Mouse (Mus musculus): ENCODE measurements around the gene Cxcl3. TPM values are rescaled to one million over a fixed set of nuclear protein-coding genes. Genes with fewer than 3 reads are reported as not detected.

Gene Cxcl3
- polyA plus RNA-seq (2015; fragmentation: Nextera tagmentation; extraction: Ambion mirVana): 0.05 and 0.10 TPM in 2 replicates

DNA sequence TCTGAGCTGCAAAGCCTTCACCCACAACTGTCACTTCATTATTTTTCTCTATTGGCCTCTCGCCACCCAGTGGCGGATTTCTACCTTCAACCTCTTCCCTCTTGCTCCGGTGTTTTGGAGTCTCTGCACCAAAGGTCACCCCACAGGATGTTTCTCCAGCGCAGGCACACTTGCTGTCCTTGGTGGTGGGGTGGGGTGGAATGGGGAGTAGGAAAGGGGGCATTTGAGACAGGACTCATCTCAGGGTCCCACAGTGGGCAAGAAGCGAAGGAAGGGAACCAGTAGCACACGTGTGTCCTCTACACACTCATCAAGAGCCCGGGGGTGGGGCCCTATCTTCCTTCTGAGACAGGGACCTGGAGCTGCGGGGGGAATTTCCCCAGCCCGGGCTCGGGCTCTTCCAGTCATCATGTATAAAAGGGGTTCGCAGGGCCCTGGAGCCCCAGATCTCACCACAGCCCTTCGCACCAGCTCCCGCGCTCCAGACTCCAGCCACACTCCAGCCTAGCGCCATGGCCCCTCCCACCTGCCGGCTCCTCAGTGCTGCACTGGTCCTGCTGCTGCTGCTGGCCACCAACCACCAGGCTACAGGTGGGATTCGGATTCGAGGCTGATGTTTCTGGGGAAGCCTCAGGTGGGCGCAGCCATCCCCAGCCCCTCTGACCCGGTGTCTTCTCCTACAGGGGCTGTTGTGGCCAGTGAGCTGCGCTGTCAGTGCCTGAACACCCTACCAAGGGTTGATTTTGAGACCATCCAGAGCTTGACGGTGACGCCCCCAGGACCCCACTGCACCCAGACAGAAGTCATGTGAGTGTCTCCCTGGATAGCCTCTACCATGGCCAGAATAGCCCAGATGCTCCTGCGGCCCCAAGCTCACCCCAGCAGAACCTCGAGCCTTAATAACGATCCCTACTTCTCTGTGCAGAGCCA is at the start of gene Cxcl3:
Gene Cxcl3, plus strand, starts transcription at position 445 of the 930 bp plus-strand sequence.
- Histone ChIP-seq H3K9me3 (ENCODE audit: control insufficient read depth, low read length) (no peaks in the 10 kb centered on the region), H3K36me3 (ENCODE audit: control insufficient read depth, insufficient read depth, low read length) (no peaks in the 10 kb centered on the region), H3K27me3 (ENCODE audit: control insufficient read depth, insufficient read depth, low read length) (no peaks in the 10 kb centered on the region), H3K27ac (replicated peaks) (no peak within 1 kb of the TSS), H3K9ac (ENCODE audit: low read length) (no peak within 1 kb of the TSS; the same call in 1 of the 2 replicates), H3K4me1 (replicated peaks; ENCODE audit: control insufficient read depth, insufficient read depth) (no peaks in the 10 kb centered on the region), H3K4me2 (replicated peaks; ENCODE audit: low read depth) (peak within 1 kb of the TSS; percentile 54), H3K4me3 (ENCODE audit: low read depth, low read length) (0 out of 2 replicates have a peak within 1 kb of the TSS, but pooled peaks have one; percentile 13)
- DNase-seq (ENCODE audit: low spot score) (peak; percentile 57), ATAC-seq (ENCODE audit: low FRiP score, low TSS enrichment) (peak; percentile 59; the same call in 1 of the 2 replicates)
- TF ChIP-seq EP300 (optimal IDR thresholded peaks at IDR 0.05) (no peak), CTCF (IDR thresholded peaks at IDR 0.05; ENCODE audit: low read depth) (peak; percentile 61)
- WGBS: 21% methylated on average over 22 of the region's 26 CpGs

DNA sequence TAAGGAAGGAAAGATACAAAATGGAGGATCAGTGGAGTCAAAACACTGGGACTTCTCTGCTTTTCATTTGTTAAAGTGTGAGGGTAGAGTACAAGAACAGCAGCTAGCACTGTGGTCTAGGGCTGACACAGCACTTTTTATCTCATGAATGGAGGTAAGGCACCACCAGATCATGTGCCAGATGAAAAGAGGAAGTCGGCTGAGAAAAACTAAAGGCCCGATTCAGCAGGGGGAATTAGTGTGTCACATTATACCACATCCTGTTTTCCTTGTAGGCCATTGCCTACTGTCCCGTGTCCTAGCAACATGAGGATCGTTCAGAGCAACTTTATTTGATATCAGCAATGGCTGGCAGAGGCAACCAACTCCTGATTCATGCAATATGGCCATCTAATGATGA is 43.9 kb upstream of the Cxcl3 start:
- H3K36me3 ChIP-seq (ENCODE audit: control insufficient read depth, insufficient read depth, low read length): no peaks in the 10 kb centered on the region
- no peak for ATAC-seq (ENCODE audit: low FRiP score, low TSS enrichment)
- 60% methylated on average over 4 of the region's 4 CpGs for WGBS
- no peaks in the 10 kb centered on the region for H3K9me3 ChIP-seq (ENCODE audit: control insufficient read depth, low read length)
- no peak overlapping the region for H3K27ac ChIP-seq (replicated peaks)
- no peaks in the 10 kb centered on the region for H3K4me1 ChIP-seq (replicated peaks; ENCODE audit: control insufficient read depth, insufficient read depth)
- H3K4me2 ChIP-seq (replicated peaks; ENCODE audit: low read depth): no peak overlapping the region
- DNase-seq (ENCODE audit: low spot score): no peak
- no peak overlapping the region for H3K9ac ChIP-seq (ENCODE audit: low read length)
- TF ChIP-seq CTCF (IDR thresholded peaks at IDR 0.05; ENCODE audit: low read depth) (no peak), EP300 (optimal IDR thresholded peaks at IDR 0.05) (no peak)
- H3K4me3 ChIP-seq (ENCODE audit: low read depth, low read length): no peak overlapping the region
- H3K27me3 ChIP-seq (ENCODE audit: control insufficient read depth, insufficient read depth, low read length): no peaks in the 10 kb centered on the region

DNA sequence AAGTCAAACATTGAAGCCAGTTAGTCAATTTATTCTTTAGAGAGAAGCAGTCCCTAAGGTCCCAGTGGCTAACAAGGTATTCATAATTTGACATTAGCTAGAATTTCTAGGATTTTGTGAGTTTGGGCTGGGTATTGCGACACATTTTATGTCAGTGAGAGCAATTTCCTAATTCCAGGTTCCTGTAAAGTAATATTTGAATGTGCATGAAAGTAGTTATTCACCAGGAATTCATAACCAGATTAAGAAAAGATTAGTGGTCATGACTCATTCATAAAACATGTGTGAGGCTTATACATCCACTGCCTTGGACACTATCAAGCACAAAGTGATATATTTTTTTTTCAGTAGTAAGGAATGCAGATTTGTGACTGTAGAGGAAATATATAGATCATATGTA is 32.0 kb upstream of the Cxcl3 start:
- TF ChIP-seq CTCF (IDR thresholded peaks at IDR 0.05; ENCODE audit: low read depth): no peak
- TF ChIP-seq EP300 (optimal IDR thresholded peaks at IDR 0.05): no peak
- DNase-seq (ENCODE audit: low spot score): no peak
- no peak for ATAC-seq (ENCODE audit: low FRiP score, low TSS enrichment)
- H3K27ac ChIP-seq (replicated peaks): no peak overlapping the region
- H3K9ac ChIP-seq (ENCODE audit: low read length): no peak overlapping the region
- H3K36me3 ChIP-seq (ENCODE audit: control insufficient read depth, insufficient read depth, low read length): no peaks in the 10 kb centered on the region
- H3K4me2 ChIP-seq (replicated peaks; ENCODE audit: low read depth): no peak overlapping the region
- H3K9me3 ChIP-seq (ENCODE audit: control insufficient read depth, low read length): no peaks in the 10 kb centered on the region
- no peak overlapping the region for H3K4me3 ChIP-seq (ENCODE audit: low read depth, low read length)
- 74% methylated on average over 1 of the region's 1 CpGs for WGBS
- no peaks in the 10 kb centered on the region; the same call in 1 of the 2 replicates for H3K27me3 ChIP-seq (ENCODE audit: control insufficient read depth, insufficient read depth, low read length)
- H3K4me1 ChIP-seq (replicated peaks; ENCODE audit: control insufficient read depth, insufficient read depth): no peaks in the 10 kb centered on the region; the same call in 1 of the 2 replicates

DNA sequence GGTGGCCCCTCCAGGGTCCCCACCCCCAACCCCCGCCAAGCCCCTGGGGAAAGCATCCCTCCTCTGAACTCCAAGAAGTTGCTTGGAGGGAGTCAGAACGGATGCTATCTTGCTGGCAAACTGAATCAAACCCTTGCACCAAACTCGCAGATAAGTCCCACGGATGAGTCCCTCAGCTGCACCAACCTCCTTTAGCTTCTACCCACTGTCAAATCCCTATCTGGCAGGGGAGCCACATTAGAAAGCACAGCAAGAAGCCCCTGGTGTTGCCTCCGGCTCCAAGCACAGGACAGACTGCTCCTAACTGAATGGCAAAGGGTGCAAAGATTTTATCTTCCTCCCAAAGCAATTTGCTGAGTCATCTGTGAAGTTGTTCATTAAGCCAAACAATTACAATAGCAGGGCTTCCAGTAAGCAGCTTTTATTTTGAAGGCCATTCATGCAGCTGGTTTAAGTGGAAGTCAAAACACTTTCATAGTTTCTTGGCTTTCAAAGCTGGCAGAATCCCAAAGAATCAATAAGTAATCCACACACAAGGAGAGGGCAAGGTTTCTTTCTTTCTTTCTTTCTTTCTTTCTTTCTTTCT is 27.8 kb upstream of the Cxcl3 start:
- H3K9ac ChIP-seq (ENCODE audit: low read length): no peak overlapping the region
- H3K27me3 ChIP-seq (ENCODE audit: control insufficient read depth, insufficient read depth, low read length): peaks cover 6% of the 10 kb centered on the region; the same call in 1 of the 2 replicates
- H3K9me3 ChIP-seq (ENCODE audit: control insufficient read depth, low read length): no peaks in the 10 kb centered on the region
- no peak overlapping the region for H3K4me3 ChIP-seq (ENCODE audit: low read depth, low read length)
- no peak overlapping the region for H3K4me2 ChIP-seq (replicated peaks; ENCODE audit: low read depth)
- 37% methylated on average over 5 of the region's 5 CpGs for WGBS
- ATAC-seq (ENCODE audit: low FRiP score, low TSS enrichment) (no peak; the same call in 1 of the 2 replicates), DNase-seq (ENCODE audit: low spot score) (no peak)
- H3K4me1 ChIP-seq (replicated peaks; ENCODE audit: control insufficient read depth, insufficient read depth): peaks cover 2% of the 10 kb centered on the region; the same call in 1 of the 2 replicates
- no peaks in the 10 kb centered on the region for H3K36me3 ChIP-seq (ENCODE audit: control insufficient read depth, insufficient read depth, low read length)
- no peak overlapping the region for H3K27ac ChIP-seq (replicated peaks)
- no peak for TF ChIP-seq EP300 (optimal IDR thresholded peaks at IDR 0.05)
- no peak for TF ChIP-seq CTCF (IDR thresholded peaks at IDR 0.05; ENCODE audit: low read depth)

DNA sequence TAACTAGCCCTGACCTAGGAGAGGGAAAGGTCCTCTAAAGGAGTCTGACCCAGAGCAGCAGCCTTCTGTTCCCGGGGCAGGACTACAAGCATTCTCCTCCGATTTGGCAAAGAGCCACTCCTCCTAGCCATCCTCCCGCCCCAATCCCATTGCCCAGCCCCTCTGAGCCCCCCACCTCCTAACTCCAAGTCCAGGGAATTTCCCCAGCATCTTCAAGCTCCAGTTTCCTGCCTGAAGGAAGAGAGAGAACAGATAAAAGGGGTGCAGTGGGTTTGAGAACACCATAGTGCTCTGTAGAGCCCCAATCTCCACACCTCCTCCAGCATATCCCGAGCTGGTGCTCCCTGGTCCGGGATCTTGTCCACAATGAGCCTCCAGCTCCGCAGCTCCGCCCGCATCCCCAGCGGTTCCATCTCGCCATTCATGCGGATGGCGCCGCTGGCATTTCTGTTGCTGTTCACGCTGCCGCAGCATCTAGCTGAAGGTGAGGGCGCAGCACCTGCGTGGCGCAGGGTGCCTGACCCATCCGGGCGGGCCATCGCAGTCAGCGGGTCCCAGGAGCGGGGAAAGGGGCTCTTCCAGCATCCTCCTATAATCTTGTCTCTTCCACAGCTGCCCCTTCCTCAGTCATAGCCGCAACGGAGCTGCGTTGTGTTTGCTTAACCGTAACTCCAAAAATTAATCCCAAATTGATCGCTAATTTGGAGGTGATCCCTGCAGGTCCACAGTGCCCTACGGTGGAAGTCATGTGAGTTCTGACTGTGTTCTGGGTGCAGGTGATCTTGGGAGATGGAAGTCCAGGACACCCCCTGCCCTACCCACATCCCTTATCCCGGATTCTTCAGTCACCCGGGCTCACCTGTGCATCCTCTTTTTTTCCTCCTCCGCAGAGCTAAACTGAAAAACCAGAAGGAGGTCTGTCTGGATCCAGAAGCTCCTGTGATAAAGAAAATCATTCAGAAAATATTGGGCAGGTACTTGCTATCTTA is 26.5 kb upstream of the Cxcl3 start, which contains the start of gene Cxcl5:
Gene Cxcl5, plus strand, starts transcription at position 284 of the 989 bp plus-strand sequence.
- Histone ChIP-seq H3K27me3 (ENCODE audit: control insufficient read depth, insufficient read depth, low read length) (peaks cover 6% of the 10 kb centered on the region; the same call in 1 of the 2 replicates), H3K4me2 (replicated peaks; ENCODE audit: low read depth) (peak within 1 kb of the TSS; percentile 49), H3K27ac (replicated peaks) (no peak within 1 kb of the TSS), H3K4me3 (ENCODE audit: low read depth, low read length) (peak within 1 kb of the TSS; percentile 28), H3K4me1 (replicated peaks; ENCODE audit: control insufficient read depth, insufficient read depth) (peaks cover 2% of the 10 kb centered on the region; the same call in 1 of the 2 replicates), H3K9ac (ENCODE audit: low read length) (0 out of 2 replicates have a peak within 1 kb of the TSS, but pooled peaks have one; percentile 8), H3K9me3 (ENCODE audit: control insufficient read depth, low read length) (no peaks in the 10 kb centered on the region), H3K36me3 (ENCODE audit: control insufficient read depth, insufficient read depth, low read length) (no peaks in the 10 kb centered on the region)
- ATAC-seq (ENCODE audit: low FRiP score, low TSS enrichment): no peak
- TF ChIP-seq EP300 (optimal IDR thresholded peaks at IDR 0.05) (no peak), CTCF (IDR thresholded peaks at IDR 0.05; ENCODE audit: low read depth) (no peak)
- peak; percentile 23 for DNase-seq (ENCODE audit: low spot score)
- WGBS: 7% methylated on average over 32 of the region's 32 CpGs
